In the genomic region with DNA sequence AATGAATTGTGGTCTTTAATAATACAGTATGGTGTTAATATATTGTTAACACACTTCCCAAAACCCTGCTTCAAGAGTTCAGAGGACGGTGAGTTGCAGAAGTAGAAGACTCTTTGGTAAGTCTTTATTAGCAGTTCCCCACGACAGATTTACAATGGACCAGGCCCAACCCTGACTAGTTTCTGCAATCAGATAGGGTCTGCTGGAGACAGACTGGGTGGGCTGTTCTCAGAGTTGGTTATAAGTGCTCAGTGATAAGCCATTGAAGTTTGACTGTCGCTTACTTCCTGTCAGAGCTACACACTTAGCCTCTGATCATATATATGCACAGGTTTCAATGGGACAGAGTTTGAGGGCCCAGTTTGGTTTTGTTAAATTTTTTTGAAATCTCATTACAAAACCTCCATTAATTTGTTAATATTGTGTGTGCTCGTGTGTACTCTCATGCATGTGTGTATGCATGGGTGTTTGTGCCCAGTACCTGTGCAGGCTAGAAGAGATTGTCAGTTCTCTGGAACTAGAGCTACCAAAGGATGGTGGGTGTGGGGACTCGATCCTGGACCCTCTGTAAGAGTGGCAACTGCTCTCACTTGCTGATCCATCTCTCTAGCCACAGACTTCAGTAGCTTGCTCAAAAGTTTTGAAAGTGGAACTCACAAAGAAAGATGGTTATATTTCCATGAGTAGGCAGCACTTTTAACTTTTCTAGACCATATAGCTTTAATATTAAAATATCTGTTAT, we compare ENCODE assay signal across 19 mouse cellular contexts.
"Had no signal": no experiment of that assay in that cellular context is flagged by ENCODE, and none has a peak within 500 bp of the region (broad histone marks: within the 10 kb centered on the region; RNA-seq: fewer than 3 reads in every experiment).

No protein-coding gene starts in this region.

- H3K9me3 ChIP-seq: liver, embryonic 15.5 days; lung, embryonic 15.5 days; megakaryocyte, embryonic 14.5 days; midbrain, embryonic 12.5 days; neural tube, embryonic 12.5 days had no signal

- H3K27ac ChIP-seq: liver, embryonic 15.5 days; lung, embryonic 15.5 days; macrophage; midbrain, embryonic 12.5 days; neural tube, embryonic 12.5 days had no signal

- H3K27me3 ChIP-seq: liver, embryonic 15.5 days; lung, embryonic 15.5 days; megakaryocyte, embryonic 14.5 days; midbrain, embryonic 12.5 days; neural tube, embryonic 12.5 days had no signal

- H3K4me3 ChIP-seq: liver, embryonic 15.5 days; lung, embryonic 15.5 days; megakaryocyte, embryonic 14.5 days; midbrain, embryonic 12.5 days; neural tube, embryonic 12.5 days had no signal

- H3K4me1 ChIP-seq: liver, embryonic 15.5 days; lung, embryonic 15.5 days; midbrain, embryonic 12.5 days had no signal

- DNase-seq: liver, postnatal 0 days; lung, adult 2 months; lung, postnatal 14 days; lung, postnatal 36 days; midbrain, embryonic 14.5 days; retina, postnatal 1 day; right cerebral cortex, adult 18-20 months; right cerebral cortex, postnatal 25 days; right cerebral cortex, postnatal 4 days; spleen, adult 18-20 months; thymus, adult 18-20 months; thymus, postnatal 14 days; thymus, postnatal 36 days had no signal
